Mouse (Mus musculus) heart, postnatal 0 days (tissue): ENCODE results near the gene Egfl7. TPM values are rescaled to one million over a fixed set of nuclear protein-coding genes. Genes with fewer than 3 reads are reported as not detected.

ENCODE experiments used
- ATAC-seq: fragments of 200-750 bp; cut with Nextera tagmentation; 2 replicates; pipeline ENCODE4 v1.8.0; 2017; ENCODE audit warnings: low read depth, moderate number of reproducible peaks, moderate library complexity; ENCODE audit not compliant: insufficient read depth
- DNase-seq: peaks from one replicate; pipeline ENCODE4 v3.0.0-alpha.2; 2016; ENCODE audit warnings: low spot score
- H3K27ac ChIP-seq: fragments of 300-500 bp; sonication (generic); 2 replicates; pipeline ENCODE4 v1.5.1; 2014; ENCODE audit warnings: low read depth, mild to moderate bottlenecking
- H3K27me3 ChIP-seq: fragments of 300-500 bp; sonication (generic); 2 replicates; pipeline ENCODE4 v1.6.1; 2014; ENCODE audit warnings: low read length, mixed read lengths; ENCODE audit not compliant: control insufficient read depth, insufficient read depth
- H3K36me3 ChIP-seq: fragments of 300-500 bp; sonication (generic); replicated peaks from 2 replicates; pipeline ENCODE4 v1.6.1; 2014; ENCODE audit warnings: low read length, mixed read lengths; ENCODE audit not compliant: control insufficient read depth, insufficient read depth
- H3K4me1 ChIP-seq: fragments of 300-500 bp; sonication (generic); 2 replicates; pipeline ENCODE4 v1.6.1; 2014; ENCODE audit warnings: antibody characterized with exemption; ENCODE audit not compliant: control insufficient read depth, insufficient read depth
- H3K4me2 ChIP-seq: fragments of 300-500 bp; sonication (generic); 2 replicates; pipeline ENCODE4 v1.6.1; 2014; ENCODE audit warnings: low read depth, mild to moderate bottlenecking, low read length, moderate library complexity
- H3K4me3 ChIP-seq: fragments of 300-500 bp; sonication (generic); 2 replicates; pipeline ENCODE4 v1.5.1; 2014; ENCODE audit warnings: low read depth, low read length
- H3K9ac ChIP-seq: fragments of 300-500 bp; sonication (generic); replicated peaks from 2 replicates; pipeline ENCODE4 v1.6.1; 2014; ENCODE audit warnings: low read depth, low read length, mixed read lengths
- H3K9me3 ChIP-seq: fragments of 300-500 bp; sonication (generic); replicated peaks from 2 replicates; pipeline ENCODE4 v1.6.1; 2016; ENCODE audit warnings: low read length; ENCODE audit not compliant: control insufficient read depth
- CTCF ChIP-seq: IDR thresholded peaks from 2 replicates; pipeline ENCODE4 v1.5.1; 2016; ENCODE audit warnings: antibody characterized with exemption, control low read depth, low read depth
- EP300 ChIP-seq: IDR thresholded peaks from 2 replicates; pipeline ENCODE4 v1.6.1; 2016; ENCODE audit warnings: antibody characterized with exemption, low read depth
- WGBS: fragments of 180-500 bp; shearing (Covaris S2); extraction: QIAGEN DNeasy Blood & Tissue Kit; methylation state at CpG from one replicate; pipeline ENCODE4 v1.1.7; 2014; 5-methylcytosine and 5-hydroxymethylcytosine counted together
- polyA plus RNA-seq: library from polyadenylated mRNA; unstranded; fragments of >200 nt; fragmentation: Nextera tagmentation; extraction: Ambion mirVana; gene quantifications from 2 replicates; pipeline ENCODE4 v1.2.1, GENCODE M21; 2015
- total RNA-seq: library from RNA; depleted of rRNA; stranded (reverse); fragments of >200 nt; gene quantifications from 2 replicates; pipeline ENCODE4 v1.2.3, GENCODE M21; 2014; ENCODE audit warnings: low replicate concordance; rRNA removed

Gene Egfl7
- total RNA-seq = 375 and 401 TPM in 2 replicates
- 158 and 159 TPM in 2 replicates for polyA plus RNA-seq

DNA sequence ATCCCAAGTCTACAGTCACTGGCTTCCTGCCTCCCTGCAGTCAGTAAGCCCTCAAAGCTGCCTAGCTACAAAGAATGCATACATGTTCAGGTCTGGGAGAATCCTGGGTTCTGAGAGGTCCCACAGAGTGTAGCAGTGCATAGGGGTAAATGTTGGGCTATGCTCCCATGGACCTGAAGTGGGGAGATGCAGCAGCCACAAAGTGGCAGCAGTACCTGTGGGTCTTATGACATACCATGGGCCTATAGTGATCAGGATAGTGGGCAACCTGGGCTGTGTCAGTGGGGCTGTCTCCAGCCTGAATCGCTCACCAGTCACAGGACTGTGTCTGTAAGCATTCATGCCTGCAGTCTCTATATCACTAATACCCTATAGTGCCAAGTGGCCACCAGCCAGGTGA, at the start of gene Egfl7:
Gene Egfl7, plus strand, starts transcription at position 301 of the 400 bp plus-strand sequence.
- Histone ChIP-seq H3K4me2 (peak within 1 kb of the TSS; percentile 28; the same call in 1 of the 2 replicates), H3K4me1 (peaks cover 25% of the 10 kb centered on the region), H3K9ac (0 out of 2 replicates have a peak within 1 kb of the TSS, but pooled peaks have one; percentile 5), H3K36me3 (no peaks in the 10 kb centered on the region), H3K4me3 (no peak within 1 kb of the TSS), H3K9me3 (no peaks in the 10 kb centered on the region), H3K27ac (peak within 1 kb of the TSS; percentile 92), H3K27me3 (no peaks in the 10 kb centered on the region)
- ATAC-seq (no peak), DNase-seq (no peak)
- no peak for TF ChIP-seq EP300
- no peak for TF ChIP-seq CTCF
- WGBS = 92% methylated on average over 1 of the region's 1 CpGs

DNA sequence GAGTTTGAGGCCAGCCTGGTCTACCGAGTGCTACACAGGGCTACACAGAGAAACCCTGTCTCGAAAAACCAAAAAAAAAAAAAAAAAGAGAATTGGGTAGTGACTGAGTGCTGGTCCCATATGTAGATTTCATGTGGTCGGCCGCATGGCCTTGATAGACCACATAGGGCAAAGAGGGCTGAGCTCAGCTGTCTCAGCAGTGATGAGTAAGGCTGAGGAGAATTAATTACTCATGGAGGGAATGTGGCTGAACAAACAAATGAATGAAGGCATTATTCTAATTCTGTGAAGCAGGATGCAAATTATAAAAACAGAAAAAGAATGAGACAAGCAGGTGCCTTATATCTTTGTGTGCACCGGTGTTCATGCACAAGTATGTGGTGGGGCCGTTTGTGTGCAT, 48.0 kb upstream of the Egfl7 start:
- H3K27ac ChIP-seq = no peak overlapping the region
- DNase-seq (no peak), ATAC-seq (no peak)
- TF ChIP-seq EP300 (no peak), CTCF (no peak)
- H3K9me3 ChIP-seq = no peaks in the 10 kb centered on the region
- WGBS = 84% methylated on average over 6 of the region's 6 CpGs
- H3K4me1 ChIP-seq = peaks cover 28% of the 10 kb centered on the region
- no peaks in the 10 kb centered on the region for H3K36me3 ChIP-seq
- no peak overlapping the region for H3K9ac ChIP-seq
- H3K27me3 ChIP-seq = no peaks in the 10 kb centered on the region
- H3K4me2 ChIP-seq = no peak overlapping the region
- no peak overlapping the region for H3K4me3 ChIP-seq

DNA sequence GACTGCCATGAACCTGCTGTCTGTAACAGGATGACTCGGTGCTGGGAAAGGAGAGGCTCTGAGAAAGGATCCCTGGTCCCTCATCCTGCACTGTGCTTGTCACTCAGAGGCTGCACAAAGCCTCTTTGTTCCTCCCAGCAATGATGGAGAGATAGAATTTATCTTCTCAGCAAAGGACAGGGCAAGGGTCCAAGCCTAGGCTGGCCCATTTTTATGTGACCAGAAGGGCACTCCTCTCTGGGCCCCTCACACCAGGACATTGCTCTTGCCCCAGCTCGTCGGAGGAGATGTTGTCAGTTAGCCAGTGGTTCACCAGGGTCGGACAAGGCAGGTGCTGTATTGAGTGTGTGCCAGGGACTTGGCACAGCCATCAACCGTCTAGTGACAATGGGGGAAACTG, 46.6 kb upstream of the Egfl7 start:
- TF ChIP-seq EP300 (no peak), CTCF (no peak)
- no peak for DNase-seq
- no peak for ATAC-seq
- Histone ChIP-seq H3K27ac (no peak overlapping the region), H3K4me2 (no peak overlapping the region), H3K4me1 (peaks cover 28% of the 10 kb centered on the region), H3K27me3 (no peaks in the 10 kb centered on the region), H3K36me3 (no peaks in the 10 kb centered on the region), H3K9me3 (no peaks in the 10 kb centered on the region), H3K9ac (no peak overlapping the region), H3K4me3 (no peak overlapping the region)
- 35% methylated on average over 5 of the region's 5 CpGs for WGBS

DNA sequence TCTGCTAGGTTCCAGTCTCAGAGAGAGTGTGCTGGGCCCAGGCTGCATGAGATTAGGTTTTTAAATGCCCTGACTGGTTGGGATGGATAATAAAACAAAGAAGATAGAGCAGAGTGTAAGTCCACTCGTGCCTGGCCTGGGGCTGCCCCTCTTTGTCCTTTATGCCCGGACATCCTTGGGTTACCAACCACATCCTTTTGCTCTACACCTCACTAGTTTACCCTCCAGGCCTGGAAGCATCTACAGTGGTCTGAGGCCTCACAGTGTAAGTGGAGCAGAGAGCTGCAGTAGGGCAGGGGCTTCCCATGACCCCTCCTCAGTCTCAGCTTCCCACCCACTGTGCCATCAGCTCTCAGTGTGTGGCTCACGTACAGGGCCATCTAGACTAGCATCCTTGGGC, 45.7 kb upstream of the Egfl7 start:
- WGBS = 65% methylated on average over 3 of the region's 3 CpGs
- peak overlapping the region; percentile 47 for H3K27ac ChIP-seq

DNA sequence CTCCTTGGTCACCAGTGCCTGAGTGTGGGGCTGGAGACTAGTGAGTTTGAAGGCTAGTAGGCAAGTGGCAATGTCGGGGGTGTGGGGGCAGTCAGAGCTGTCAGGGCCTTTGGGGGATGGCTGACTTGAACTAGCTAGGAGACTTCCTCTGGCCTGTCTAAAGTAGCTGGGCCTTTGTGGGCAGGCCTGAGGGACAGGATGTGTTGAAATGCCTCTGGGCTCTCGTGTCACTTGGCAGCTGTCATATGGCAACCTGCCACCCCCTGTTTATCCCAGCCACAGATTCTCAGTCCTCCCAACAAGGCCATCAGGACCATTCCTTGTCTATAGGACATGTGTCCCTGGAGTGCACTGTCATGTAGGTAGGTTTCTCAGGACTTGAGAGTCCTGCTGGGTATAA, 45.2 kb upstream of the Egfl7 start:
- WGBS = 11% methylated on average over 2 of the region's 2 CpGs
- Histone ChIP-seq H3K27me3 (no peaks in the 10 kb centered on the region), H3K9ac (0 out of 2 replicates have a peak overlapping the region, but pooled peaks have one; percentile 21), H3K4me3 (no peak overlapping the region), H3K27ac (peak overlapping the region; percentile 47), H3K4me2 (no peak overlapping the region), H3K9me3 (no peaks in the 10 kb centered on the region), H3K36me3 (no peaks in the 10 kb centered on the region), H3K4me1 (peaks cover 24% of the 10 kb centered on the region)
- ATAC-seq = peak; percentile 80
- TF ChIP-seq EP300 = no peak
- TF ChIP-seq CTCF = no peak
- DNase-seq = peak; percentile 60

More for the DNA sequence above, 45.7 kb upstream of the Egfl7 start:
- peaks cover 26% of the 10 kb centered on the region for H3K4me1 ChIP-seq
- no peak for DNase-seq
- H3K27me3 ChIP-seq = no peaks in the 10 kb centered on the region
- no peaks in the 10 kb centered on the region for H3K36me3 ChIP-seq
- ATAC-seq = no peak
- H3K9ac ChIP-seq = 0 out of 2 replicates have a peak overlapping the region, but pooled peaks have one; percentile 21
- TF ChIP-seq CTCF (no peak), EP300 (no peak)
- H3K4me3 ChIP-seq = no peak overlapping the region
- no peak overlapping the region for H3K4me2 ChIP-seq
- no peaks in the 10 kb centered on the region for H3K9me3 ChIP-seq

DNA sequence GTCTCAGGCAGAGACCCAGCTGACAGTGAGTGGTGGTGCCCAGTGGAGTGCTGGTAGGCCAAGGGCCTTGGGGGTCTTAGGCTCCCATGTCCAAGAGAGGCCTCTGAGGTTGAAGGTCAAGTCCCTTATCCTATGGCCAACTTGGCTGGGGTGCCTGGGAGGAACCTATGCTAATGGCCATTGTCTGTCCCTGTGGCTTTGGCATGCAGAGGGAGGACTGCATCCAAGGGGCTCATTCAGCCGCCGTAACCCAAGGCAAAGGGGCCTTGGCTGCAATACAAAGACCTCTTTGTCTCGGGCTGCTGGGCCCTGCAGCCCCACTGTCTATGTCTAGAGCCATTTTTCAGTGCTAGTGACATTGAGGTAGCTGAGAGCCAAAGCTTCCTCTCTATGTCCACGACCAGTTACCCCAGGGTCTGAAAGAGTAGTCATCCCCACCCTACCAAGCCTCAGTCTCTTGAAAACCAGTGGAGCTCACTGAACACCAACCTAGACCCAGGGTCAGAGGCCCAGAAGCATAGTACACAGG, 44.2 kb upstream of the Egfl7 start:
- 64% methylated on average over 4 of the region's 4 CpGs for WGBS
- Histone ChIP-seq H3K4me3 (no peak overlapping the region), H3K9me3 (no peaks in the 10 kb centered on the region), H3K4me2 (no peak overlapping the region), H3K9ac (no peak overlapping the region), H3K27ac (no peak overlapping the region), H3K36me3 (no peaks in the 10 kb centered on the region), H3K4me1 (peaks cover 21% of the 10 kb centered on the region), H3K27me3 (no peaks in the 10 kb centered on the region)
- TF ChIP-seq CTCF (no peak), EP300 (no peak)
- ATAC-seq (no peak), DNase-seq (no peak)
